Mouse (Mus musculus): ENCODE measurements around the gene Armc8. TPM values are rescaled to one million over a fixed set of nuclear protein-coding genes. Genes with fewer than 3 reads are reported as not detected.
"Not testable (repeated sequence)": the region's sequence is repeated elsewhere in the genome, so short reads cannot be mapped to it uniquely, and the experiment has no call there.

Armc8 gene
- polyA plus RNA-seq (2015; fragmentation: Nextera tagmentation; extraction: Ambion mirVana) = 61.8 and 68.2 TPM in 2 replicates

- under 1% methylated on average over 69 of the region's 70 CpGs for WGBS
- no peaks in the 10 kb centered on the region for H3K36me3 ChIP-seq
- H3K4me3 ChIP-seq (replicated peaks) = peak within 1 kb of the TSS; percentile 96
- peak within 1 kb of the TSS; percentile 96 for H3K27ac ChIP-seq
- peak within 1 kb of the TSS; percentile 93 for H3K4me2 ChIP-seq (replicated peaks)
- H3K9ac ChIP-seq (replicated peaks) = peak within 1 kb of the TSS; percentile 94
- ATAC-seq = peak; percentile 95
- peaks cover 34% of the 10 kb centered on the region for H3K4me1 ChIP-seq (replicated peaks)
- peaks cover 10% of the 10 kb centered on the region for H3K27me3 ChIP-seq
- H3K9me3 ChIP-seq = no peaks in the 10 kb centered on the region
Observed at GRCm38 (mm10) chr9:99568347-99569070, at the start of gene Armc8. TSS of gene Armc8 (minus strand) at chr9:99568899.

GRCm38 (mm10) chr9:99612202-99612601 is 43.5 kb upstream of the Armc8 start, which contains the start of gene A4gnt:
TSS of gene A4gnt (plus strand) at chr9:99612502.
- ATAC-seq = no peak
- no peaks in the 10 kb centered on the region for H3K36me3 ChIP-seq
- no peaks in the 10 kb centered on the region for H3K9me3 ChIP-seq
- no peak within 1 kb of the TSS for H3K4me3 ChIP-seq (replicated peaks)
- H3K9ac ChIP-seq (replicated peaks) = no peak within 1 kb of the TSS
- H3K4me1 ChIP-seq (replicated peaks) = no peaks in the 10 kb centered on the region
- H3K27ac ChIP-seq = no peak within 1 kb of the TSS
- H3K27me3 ChIP-seq = no peaks in the 10 kb centered on the region
- 63% methylated on average over 2 of the region's 2 CpGs for WGBS
- no peak within 1 kb of the TSS for H3K4me2 ChIP-seq (replicated peaks)

- no peak for ATAC-seq
Observed at GRCm38 (mm10) chr9:99603566-99603965, 34.9 kb upstream of the Armc8 start.

GRCm38 (mm10) chr9:99599127-99599526 is 30.4 kb upstream of the Armc8 start:
- H3K27me3 ChIP-seq; H3K27ac ChIP-seq; ATAC-seq; H3K36me3 ChIP-seq; H3K9me3 ChIP-seq; H3K4me3 ChIP-seq (replicated peaks); H3K4me2 ChIP-seq (replicated peaks); H3K4me1 ChIP-seq (replicated peaks); H3K9ac ChIP-seq (replicated peaks): not testable (repeated sequence)
- 93% methylated on average over 6 of the region's 6 CpGs for WGBS

More at GRCm38 (mm10) chr9:99603566-99603965, 34.9 kb upstream of the Armc8 start:
- whole genome bisulfite sequencing = 86% methylated on average over 2 of the region's 2 CpGs
- Histone ChIP-seq H3K36me3 (no peaks in the 10 kb centered on the region), H3K4me1 (replicated peaks) (no peaks in the 10 kb centered on the region), H3K27me3 (no peaks in the 10 kb centered on the region), H3K4me3 (replicated peaks) (no peak overlapping the region), H3K4me2 (replicated peaks) (no peak overlapping the region), H3K27ac (no peak overlapping the region), H3K9me3 (no peaks in the 10 kb centered on the region), H3K9ac (replicated peaks) (no peak overlapping the region)

GRCm38 (mm10) chr9:99591144-99591543 is 22.4 kb upstream of the Armc8 start:
- no peak overlapping the region for H3K4me3 ChIP-seq (replicated peaks)
- H3K4me2 ChIP-seq (replicated peaks) = no peak overlapping the region
- H3K9ac ChIP-seq (replicated peaks) = no peak overlapping the region
- no peaks in the 10 kb centered on the region for H3K27me3 ChIP-seq
- H3K27ac ChIP-seq = no peak overlapping the region
- no peaks in the 10 kb centered on the region for H3K36me3 ChIP-seq
- no peaks in the 10 kb centered on the region for H3K4me1 ChIP-seq (replicated peaks)
- no peaks in the 10 kb centered on the region for H3K9me3 ChIP-seq
- no peak for ATAC-seq
- 77% methylated on average over 8 of the region's 8 CpGs for WGBS

GRCm38 (mm10) chr9:99587505-99588202 is 19.0 kb upstream of the Armc8 start:
- H3K4me3 ChIP-seq (replicated peaks) = no peak overlapping the region
- no peak overlapping the region for H3K27ac ChIP-seq
- H3K4me1 ChIP-seq (replicated peaks) = no peaks in the 10 kb centered on the region
- H3K36me3 ChIP-seq = peaks cover 25% of the 10 kb centered on the region
- no peak for ATAC-seq
- WGBS = 27% methylated on average over 8 of the region's 8 CpGs
- H3K9me3 ChIP-seq = no peaks in the 10 kb centered on the region
- no peaks in the 10 kb centered on the region for H3K27me3 ChIP-seq
- no peak overlapping the region for H3K9ac ChIP-seq (replicated peaks)
- no peak overlapping the region for H3K4me2 ChIP-seq (replicated peaks)

- H3K36me3 ChIP-seq = peaks cover 50% of the 10 kb centered on the region
- ATAC-seq = no peak
Observed at GRCm38 (mm10) chr9:99580655-99581054, 12.0 kb upstream of the Armc8 start.

GRCm38 (mm10) chr9:99575677-99576480 is 7.2 kb upstream of the Armc8 start, which contains the start of gene Dbr1:
TSS of gene Dbr1 (plus strand) at chr9:99575799.
- Histone ChIP-seq H3K27me3 (peaks cover 6% of the 10 kb centered on the region), H3K4me1 (replicated peaks) (peaks cover 17% of the 10 kb centered on the region), H3K4me3 (replicated peaks) (peak within 1 kb of the TSS; percentile 81), H3K4me2 (replicated peaks) (peak within 1 kb of the TSS; percentile 86), H3K9me3 (no peaks in the 10 kb centered on the region), H3K36me3 (peaks cover 13% of the 10 kb centered on the region), H3K27ac (peak within 1 kb of the TSS; percentile 81), H3K9ac (replicated peaks) (peak within 1 kb of the TSS; percentile 91)
- under 1% methylated on average over 57 of the region's 57 CpGs for WGBS
- peak; percentile 97 for ATAC-seq

More at GRCm38 (mm10) chr9:99580655-99581054, 12.0 kb upstream of the Armc8 start:
- Histone ChIP-seq H3K27me3 (no peaks in the 10 kb centered on the region), H3K27ac (no peak overlapping the region), H3K9me3 (no peaks in the 10 kb centered on the region), H3K4me2 (replicated peaks) (no peak overlapping the region), H3K9ac (replicated peaks) (no peak overlapping the region), H3K4me3 (replicated peaks) (no peak overlapping the region), H3K4me1 (replicated peaks) (peaks cover 17% of the 10 kb centered on the region)
- WGBS = 55% methylated on average over 2 of the region's 2 CpGs

GRCm38 (mm10) chr9:99569071-99569397 is 335 bp upstream of the Armc8 start:
- Histone ChIP-seq H3K4me3 (replicated peaks) (peak overlapping the region; percentile 96), H3K4me2 (replicated peaks) (peak overlapping the region; percentile 93), H3K36me3 (no peaks in the 10 kb centered on the region), H3K9me3 (no peaks in the 10 kb centered on the region), H3K27ac (peak overlapping the region; percentile 96), H3K27me3 (peaks cover 10% of the 10 kb centered on the region), H3K4me1 (replicated peaks) (peaks cover 29% of the 10 kb centered on the region), H3K9ac (replicated peaks) (peak overlapping the region; percentile 94)
- 2% methylated on average over 9 of the region's 9 CpGs for WGBS
- peak; percentile 57 for ATAC-seq

- Histone ChIP-seq H3K27me3 (peaks cover 10% of the 10 kb centered on the region), H3K4me2 (replicated peaks) (peak overlapping the region; percentile 93), H3K36me3 (no peaks in the 10 kb centered on the region), H3K27ac (peak overlapping the region; percentile 96), H3K4me3 (replicated peaks) (peak overlapping the region; percentile 96), H3K9me3 (no peaks in the 10 kb centered on the region), H3K4me1 (replicated peaks) (peaks cover 35% of the 10 kb centered on the region), H3K9ac (replicated peaks) (peak overlapping the region; percentile 94)
- ATAC-seq = peak; percentile 83
- WGBS = 2% methylated on average over 15 of the region's 15 CpGs
Observed at GRCm38 (mm10) chr9:99568023-99568346, 714 bp downstream of the Armc8 start.

- Histone ChIP-seq H3K4me3 (replicated peaks) (no peak overlapping the region), H3K4me2 (replicated peaks) (no peak overlapping the region), H3K27me3 (no peaks in the 10 kb centered on the region), H3K9ac (replicated peaks) (no peak overlapping the region), H3K36me3 (no peaks in the 10 kb centered on the region), H3K9me3 (no peaks in the 10 kb centered on the region), H3K27ac (no peak overlapping the region), H3K4me1 (replicated peaks) (peaks cover 29% of the 10 kb centered on the region)
- 28% methylated on average over 11 of the region's 11 CpGs for WGBS
- no peak for ATAC-seq
Observed at GRCm38 (mm10) chr9:99563714-99564113, 5.0 kb downstream of the Armc8 start.

- no peak for ATAC-seq
- peaks cover 9% of the 10 kb centered on the region for H3K4me1 ChIP-seq (replicated peaks)
- no peak overlapping the region for H3K9ac ChIP-seq (replicated peaks)
- H3K27ac ChIP-seq = no peak overlapping the region
- H3K4me2 ChIP-seq (replicated peaks) = no peak overlapping the region
- no peaks in the 10 kb centered on the region for H3K36me3 ChIP-seq
- 91% methylated on average over 3 of the region's 3 CpGs for WGBS
- H3K4me3 ChIP-seq (replicated peaks) = no peak overlapping the region
- no peaks in the 10 kb centered on the region for H3K27me3 ChIP-seq
- H3K9me3 ChIP-seq = no peaks in the 10 kb centered on the region
Observed at GRCm38 (mm10) chr9:99560389-99560788, 8.3 kb downstream of the Armc8 start.
